Mouse (Mus musculus): ENCODE measurements around the gene Pde11a. TPM values are rescaled to one million over a fixed set of nuclear protein-coding genes. Genes with fewer than 3 reads are reported as not detected.

Pde11a gene
- polyA plus RNA-seq, 1 experiment from 2014 or later, result 1.2 TPM

DNA sequence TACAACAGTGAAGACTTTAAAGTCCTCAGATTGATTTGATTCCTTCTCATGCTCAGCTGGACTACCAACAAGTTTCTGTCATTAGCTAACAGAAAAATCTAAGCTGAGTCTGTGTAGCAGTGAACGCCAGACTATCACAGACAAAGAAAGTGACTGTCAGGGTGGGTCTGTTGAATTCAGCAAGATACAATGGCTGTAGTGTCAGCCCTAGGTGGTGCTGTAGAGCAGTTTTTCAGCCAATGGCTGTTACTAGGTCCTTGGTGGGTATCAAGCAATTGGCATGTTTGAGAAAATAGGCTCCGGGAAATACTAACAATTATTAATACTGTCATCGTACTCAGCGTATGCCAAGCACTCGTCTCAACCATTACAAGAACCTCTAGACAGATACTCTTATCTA, 274.5 kb downstream of the Pde11a start:
- 64% methylated on average over 5 of the region's 5 CpGs for whole genome bisulfite sequencing
- H3K27me3 ChIP-seq (replicated peaks; ENCODE audit: control insufficient read depth, insufficient read depth, low read length), result no peaks in the 10 kb centered on the region
- H3K36me3 ChIP-seq (ENCODE audit: control insufficient read depth, insufficient read depth, low read length), result no peaks in the 10 kb centered on the region
- no peaks in the 10 kb centered on the region; the same call in 1 of the 2 replicates for H3K4me1 ChIP-seq (ENCODE audit: control insufficient read depth, insufficient read depth, low read depth, low read length)
- ATAC-seq, result no peak
- H3K4me3 ChIP-seq (ENCODE audit: low read length), result no peak overlapping the region
- H3K27ac ChIP-seq (ENCODE audit: low read depth, low read length), result no peak overlapping the region
- H3K4me2 ChIP-seq (ENCODE audit: low read length), result no peak overlapping the region
- no peak overlapping the region for H3K9ac ChIP-seq (ENCODE audit: low read depth, low read length)
- no peaks in the 10 kb centered on the region for H3K9me3 ChIP-seq (ENCODE audit: control insufficient read depth, low read length)

DNA sequence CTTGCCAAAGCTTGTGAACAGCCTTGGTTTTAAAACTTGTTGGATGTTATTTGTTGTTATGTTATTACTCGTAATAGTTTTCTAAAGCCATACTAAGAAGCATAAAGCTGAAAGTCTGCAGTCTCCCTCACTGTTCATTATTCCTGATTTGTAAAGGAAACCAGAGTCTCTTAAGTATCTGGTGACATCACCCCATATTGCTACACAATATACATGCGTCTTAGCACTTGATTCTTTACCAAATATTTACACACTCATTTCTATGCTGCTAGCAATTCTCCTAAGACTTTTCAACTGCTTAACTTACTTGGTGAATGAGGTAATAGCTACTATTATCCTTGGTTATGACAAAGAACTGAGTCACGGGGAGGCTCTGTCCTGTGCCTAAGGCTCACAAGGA, 278.4 kb downstream of the Pde11a start:
- WGBS, result 86% methylated on average over 3 of the region's 3 CpGs
- no peaks in the 10 kb centered on the region; the same call in 1 of the 2 replicates for H3K4me1 ChIP-seq (ENCODE audit: control insufficient read depth, insufficient read depth, low read depth, low read length)
- H3K4me3 ChIP-seq (ENCODE audit: low read length), result no peak overlapping the region
- H3K9me3 ChIP-seq (ENCODE audit: control insufficient read depth, low read length), result no peaks in the 10 kb centered on the region
- H3K27ac ChIP-seq (ENCODE audit: low read depth, low read length), result no peak overlapping the region
- H3K4me2 ChIP-seq (ENCODE audit: low read length), result no peak overlapping the region
- no peak for ATAC-seq
- H3K36me3 ChIP-seq (ENCODE audit: control insufficient read depth, insufficient read depth, low read length), result no peaks in the 10 kb centered on the region
- no peak overlapping the region for H3K9ac ChIP-seq (ENCODE audit: low read depth, low read length)
- no peaks in the 10 kb centered on the region for H3K27me3 ChIP-seq (replicated peaks; ENCODE audit: control insufficient read depth, insufficient read depth, low read length)

DNA sequence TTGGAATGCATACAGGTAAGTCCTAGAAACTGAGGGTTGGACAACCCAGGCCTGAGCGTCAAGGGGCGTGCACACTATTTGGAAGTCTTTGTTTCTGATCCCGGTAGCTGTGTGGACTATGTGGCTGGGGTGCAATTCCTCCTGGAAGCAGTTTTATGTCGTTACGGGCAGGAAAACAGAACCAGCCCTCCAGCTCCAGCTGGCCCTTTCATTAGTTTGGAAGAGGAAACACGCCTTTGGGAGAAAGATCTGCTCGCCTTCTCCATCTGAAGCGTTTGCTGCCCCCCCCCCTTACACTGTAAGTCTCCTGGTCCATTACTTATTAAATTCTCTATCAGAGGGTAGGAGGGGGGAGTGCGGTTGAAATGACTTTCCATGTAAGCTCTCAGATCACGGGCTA, 279.0 kb downstream of the Pde11a start:
- Histone ChIP-seq H3K9me3 (ENCODE audit: control insufficient read depth, low read length) (no peaks in the 10 kb centered on the region), H3K27me3 (replicated peaks; ENCODE audit: control insufficient read depth, insufficient read depth, low read length) (no peaks in the 10 kb centered on the region), H3K36me3 (ENCODE audit: control insufficient read depth, insufficient read depth, low read length) (no peaks in the 10 kb centered on the region), H3K4me1 (ENCODE audit: control insufficient read depth, insufficient read depth, low read depth, low read length) (no peaks in the 10 kb centered on the region; the same call in 1 of the 2 replicates), H3K4me2 (ENCODE audit: low read length) (no peak overlapping the region), H3K4me3 (ENCODE audit: low read length) (no peak overlapping the region), H3K27ac (ENCODE audit: low read depth, low read length) (no peak overlapping the region), H3K9ac (ENCODE audit: low read depth, low read length) (no peak overlapping the region)
- 55% methylated on average over 10 of the region's 10 CpGs for WGBS
- no peak for ATAC-seq

DNA sequence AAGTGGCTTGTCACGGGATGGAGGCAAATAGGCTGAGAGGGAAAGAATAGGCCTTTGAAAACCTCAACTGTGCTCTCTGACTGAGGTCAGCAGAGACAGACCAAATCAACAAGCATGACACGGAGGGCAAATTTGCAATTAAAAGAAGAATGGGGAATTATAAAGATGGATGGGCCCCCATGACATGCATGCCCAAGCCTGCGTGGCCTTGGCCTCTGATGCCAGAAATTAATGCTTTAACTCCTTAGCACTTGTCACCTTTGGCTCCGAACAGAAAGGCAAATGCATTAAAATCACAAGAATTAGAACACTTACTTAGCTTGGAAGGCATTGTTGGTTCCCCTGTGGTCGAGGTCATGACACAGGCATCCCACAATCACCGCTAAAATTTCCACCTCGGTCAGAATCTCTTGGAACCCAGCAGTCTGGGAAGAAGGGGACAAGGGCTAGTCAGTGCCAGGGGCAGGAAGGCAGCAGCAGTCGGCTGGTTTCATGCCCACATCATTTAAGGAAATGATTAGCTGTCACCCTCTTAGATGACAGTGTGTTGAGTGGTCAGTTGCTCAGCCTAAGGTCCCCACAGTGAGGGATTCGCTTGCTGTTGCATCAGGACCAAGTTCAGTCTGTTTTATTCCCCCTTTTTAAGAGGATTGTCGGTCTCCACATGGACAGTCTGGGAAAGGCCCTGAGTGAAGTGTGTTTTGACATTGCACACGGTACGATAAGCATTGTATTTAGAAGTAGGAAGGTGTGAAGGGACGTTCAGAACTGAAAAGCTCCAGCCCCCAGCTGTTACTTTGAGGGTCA, 279.7 kb downstream of the Pde11a start:
- Histone ChIP-seq H3K27me3 (replicated peaks; ENCODE audit: control insufficient read depth, insufficient read depth, low read length) (no peaks in the 10 kb centered on the region), H3K9me3 (ENCODE audit: control insufficient read depth, low read length) (no peaks in the 10 kb centered on the region), H3K4me3 (ENCODE audit: low read length) (no peak overlapping the region), H3K27ac (ENCODE audit: low read depth, low read length) (no peak overlapping the region), H3K4me1 (ENCODE audit: control insufficient read depth, insufficient read depth, low read depth, low read length) (no peaks in the 10 kb centered on the region; the same call in 1 of the 2 replicates), H3K9ac (ENCODE audit: low read depth, low read length) (no peak overlapping the region), H3K4me2 (ENCODE audit: low read length) (no peak overlapping the region), H3K36me3 (ENCODE audit: control insufficient read depth, insufficient read depth, low read length) (no peaks in the 10 kb centered on the region)
- no peak for ATAC-seq
- 37% methylated on average over 13 of the region's 13 CpGs for WGBS

GRCm38 (mm10) chr2:76057555-76057954, 281.0 kb downstream of the Pde11a start:
- Histone ChIP-seq H3K9me3 (ENCODE audit: control insufficient read depth, low read length) (no peaks in the 10 kb centered on the region), H3K27me3 (replicated peaks; ENCODE audit: control insufficient read depth, insufficient read depth, low read length) (no peaks in the 10 kb centered on the region), H3K4me1 (ENCODE audit: control insufficient read depth, insufficient read depth, low read depth, low read length) (no peaks in the 10 kb centered on the region; the same call in 1 of the 2 replicates), H3K9ac (ENCODE audit: low read depth, low read length) (no peak overlapping the region), H3K4me3 (ENCODE audit: low read length) (no peak overlapping the region), H3K27ac (ENCODE audit: low read depth, low read length) (no peak overlapping the region), H3K36me3 (ENCODE audit: control insufficient read depth, insufficient read depth, low read length) (no peaks in the 10 kb centered on the region), H3K4me2 (ENCODE audit: low read length) (no peak overlapping the region)
- 81% methylated on average over 7 of the region's 7 CpGs for WGBS
- ATAC-seq, result no peak

DNA sequence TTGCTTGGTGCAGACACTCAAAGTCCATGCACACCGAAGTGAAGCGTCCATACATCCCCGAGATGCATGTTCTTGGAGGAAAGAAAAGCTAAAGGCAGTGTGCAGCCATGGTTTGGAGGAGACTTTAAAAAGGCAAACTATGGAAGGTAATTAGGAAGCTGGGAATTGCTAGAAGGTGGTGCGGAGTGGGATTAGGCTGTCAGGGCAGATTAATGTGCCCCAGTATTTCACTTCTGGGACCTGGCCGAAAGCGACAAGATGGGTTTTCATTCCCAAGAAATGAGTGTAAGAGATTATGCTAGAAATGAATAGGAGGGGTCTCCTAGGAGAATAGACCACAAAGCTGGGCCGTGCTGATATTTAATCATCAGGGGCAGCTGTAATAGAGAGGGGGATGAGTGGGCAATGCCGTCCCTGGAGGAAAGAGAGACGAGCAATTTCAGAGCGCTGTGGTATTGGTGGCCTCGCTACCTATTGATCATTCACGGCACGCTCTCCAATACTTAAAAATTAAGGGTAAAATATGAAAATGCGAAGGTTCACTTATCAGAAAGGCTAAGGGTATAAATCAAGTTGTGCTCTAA, 284.7 kb downstream of the Pde11a start:
- no peak overlapping the region for H3K27ac ChIP-seq (ENCODE audit: low read depth, low read length)
- H3K9ac ChIP-seq (ENCODE audit: low read depth, low read length), result no peak overlapping the region

GRCm38 (mm10) chr2:76052897-76053505, 285.6 kb downstream of the Pde11a start:
- Histone ChIP-seq H3K4me2 (ENCODE audit: low read length) (no peak overlapping the region), H3K4me1 (ENCODE audit: control insufficient read depth, insufficient read depth, low read depth, low read length) (no peaks in the 10 kb centered on the region), H3K36me3 (ENCODE audit: control insufficient read depth, insufficient read depth, low read length) (no peaks in the 10 kb centered on the region), H3K27me3 (replicated peaks; ENCODE audit: control insufficient read depth, insufficient read depth, low read length) (no peaks in the 10 kb centered on the region), H3K9ac (ENCODE audit: low read depth, low read length) (no peak overlapping the region), H3K9me3 (ENCODE audit: control insufficient read depth, low read length) (no peaks in the 10 kb centered on the region), H3K4me3 (ENCODE audit: low read length) (no peak overlapping the region), H3K27ac (ENCODE audit: low read depth, low read length) (no peak overlapping the region)
- no peak for ATAC-seq
- 93% methylated on average over 1 of the region's 1 CpGs for WGBS

More for the DNA sequence above, 284.7 kb downstream of the Pde11a start:
- H3K4me2 ChIP-seq (ENCODE audit: low read length), result no peak overlapping the region
- ATAC-seq, result no peak
- no peaks in the 10 kb centered on the region for H3K27me3 ChIP-seq (replicated peaks; ENCODE audit: control insufficient read depth, insufficient read depth, low read length)
- WGBS, result 61% methylated on average over 14 of the region's 14 CpGs
- H3K4me3 ChIP-seq (ENCODE audit: low read length), result no peak overlapping the region
- no peaks in the 10 kb centered on the region for H3K9me3 ChIP-seq (ENCODE audit: control insufficient read depth, low read length)
- no peaks in the 10 kb centered on the region; the same call in 1 of the 2 replicates for H3K4me1 ChIP-seq (ENCODE audit: control insufficient read depth, insufficient read depth, low read depth, low read length)
- H3K36me3 ChIP-seq (ENCODE audit: control insufficient read depth, insufficient read depth, low read length), result no peaks in the 10 kb centered on the region

GRCm38 (mm10) chr2:76051385-76051784, 287.2 kb downstream of the Pde11a start:
- Histone ChIP-seq H3K9me3 (ENCODE audit: control insufficient read depth, low read length) (no peaks in the 10 kb centered on the region), H3K9ac (ENCODE audit: low read depth, low read length) (no peak overlapping the region), H3K36me3 (ENCODE audit: control insufficient read depth, insufficient read depth, low read length) (no peaks in the 10 kb centered on the region), H3K4me3 (ENCODE audit: low read length) (no peak overlapping the region), H3K27me3 (replicated peaks; ENCODE audit: control insufficient read depth, insufficient read depth, low read length) (no peaks in the 10 kb centered on the region), H3K4me1 (ENCODE audit: control insufficient read depth, insufficient read depth, low read depth, low read length) (no peaks in the 10 kb centered on the region), H3K27ac (ENCODE audit: low read depth, low read length) (no peak overlapping the region), H3K4me2 (ENCODE audit: low read length) (no peak overlapping the region)
- no peak for ATAC-seq
- WGBS, result 71% methylated on average over 11 of the region's 11 CpGs

GRCm38 (mm10) chr2:76050911-76051310, 287.7 kb downstream of the Pde11a start:
- Histone ChIP-seq H3K4me2 (ENCODE audit: low read length) (no peak overlapping the region), H3K4me1 (ENCODE audit: control insufficient read depth, insufficient read depth, low read depth, low read length) (no peaks in the 10 kb centered on the region), H3K27me3 (replicated peaks; ENCODE audit: control insufficient read depth, insufficient read depth, low read length) (no peaks in the 10 kb centered on the region), H3K4me3 (ENCODE audit: low read length) (no peak overlapping the region), H3K36me3 (ENCODE audit: control insufficient read depth, insufficient read depth, low read length) (no peaks in the 10 kb centered on the region), H3K9ac (ENCODE audit: low read depth, low read length) (no peak overlapping the region), H3K27ac (ENCODE audit: low read depth, low read length) (no peak overlapping the region), H3K9me3 (ENCODE audit: control insufficient read depth, low read length) (no peaks in the 10 kb centered on the region)
- WGBS, result 65% methylated on average over 4 of the region's 4 CpGs
- no peak for ATAC-seq

Measured in hindbrain, embryonic 16.5 days (tissue).